Mouse (Mus musculus) bone marrow macrophage, adult 2 months (primary cell): ENCODE results near the gene P2ry14.

Source experiments
- CTCF ChIP-seq: IDR thresholded peaks from 2 replicates; pipeline ENCODE4 v1.5.1; 2012; ENCODE audit warnings: low read depth, mild to moderate bottlenecking, low read length, moderate library complexity
- POLR2A ChIP-seq: IDR thresholded peaks from 2 replicates; pipeline ENCODE4 v1.6.1; 2012; ENCODE audit warnings: mild to moderate bottlenecking, low read depth, low read length, borderline replicate concordance

- no peak for TF ChIP-seq CTCF
- TF ChIP-seq POLR2A: no peak
Measured at GRCm38 (mm10) chr3:59182129-59182528, 28.7 kb upstream of the P2ry14 start.
